Mouse (Mus musculus) heart, embryonic 13.5 days (tissue): ENCODE results near the gene Fcer2a. TPM values are rescaled to one million over a fixed set of nuclear protein-coding genes. Genes with fewer than 3 reads are reported as not detected.

Source experiments
- ATAC-seq: fragments of 200-750 bp; cut with Nextera tagmentation; 2 replicates; pipeline ENCODE4 v1.8.0; 2017; ENCODE audit warnings: moderate TSS enrichment; ENCODE audit not compliant: insufficient number of reproducible peaks, low FRiP score, low TSS enrichment; ENCODE audit errors: extremely low read depth
- H3K27ac ChIP-seq: fragments of 300-500 bp; sonication (generic); replicated peaks from 2 replicates; pipeline ENCODE4 v1.5.1; 2015; ENCODE audit warnings: moderate library complexity, mild to moderate bottlenecking, inconsistent platforms
- H3K27me3 ChIP-seq: fragments of 300-500 bp; sonication (generic); replicated peaks from 2 replicates; pipeline ENCODE4 v1.6.1; 2015; ENCODE audit warnings: mild to moderate bottlenecking, inconsistent platforms
- H3K36me3 ChIP-seq: fragments of 300-500 bp; sonication (generic); 2 replicates; pipeline ENCODE4 v1.6.1; 2015; ENCODE audit warnings: mild to moderate bottlenecking, inconsistent platforms
- H3K4me1 ChIP-seq: fragments of 300-500 bp; sonication (generic); 2 replicates; pipeline ENCODE4 v1.6.1; 2015; ENCODE audit warnings: inconsistent platforms
- H3K4me2 ChIP-seq: fragments of 300-500 bp; sonication (generic); 2 replicates; pipeline ENCODE4 v1.6.1; 2015; ENCODE audit warnings: inconsistent platforms, mild to moderate bottlenecking, moderate library complexity
- H3K4me3 ChIP-seq: fragments of 300-500 bp; sonication (generic); 2 replicates; pipeline ENCODE4 v1.5.1; 2015; ENCODE audit warnings: moderate library complexity, mild to moderate bottlenecking, inconsistent platforms
- H3K9ac ChIP-seq: fragments of 300-500 bp; sonication (generic); 2 replicates; pipeline ENCODE4 v1.6.1; 2015; ENCODE audit warnings: inconsistent platforms, mild to moderate bottlenecking, moderate library complexity
- H3K9me3 ChIP-seq: fragments of 300-500 bp; sonication (generic); 2 replicates; pipeline ENCODE4 v1.6.1; 2016; ENCODE audit warnings: inconsistent platforms
- WGBS: fragments of 180-500 bp; shearing (Covaris S2); methylation state at CpG from one replicate; pipeline ENCODE4 v1.1.7; 2015; ENCODE audit warnings: mixed read lengths; 5-methylcytosine and 5-hydroxymethylcytosine counted together
- polyA plus RNA-seq: library from polyadenylated mRNA; unstranded; fragments of >200 nt; fragmentation: Nextera tagmentation; extraction: Ambion mirVana; gene quantifications from 2 replicates; pipeline ENCODE4 v1.2.1, GENCODE M21; 2015

Fcer2a gene
- polyA plus RNA-seq, 1 experiment from 2014 or later = 0.21 TPM

DNA sequence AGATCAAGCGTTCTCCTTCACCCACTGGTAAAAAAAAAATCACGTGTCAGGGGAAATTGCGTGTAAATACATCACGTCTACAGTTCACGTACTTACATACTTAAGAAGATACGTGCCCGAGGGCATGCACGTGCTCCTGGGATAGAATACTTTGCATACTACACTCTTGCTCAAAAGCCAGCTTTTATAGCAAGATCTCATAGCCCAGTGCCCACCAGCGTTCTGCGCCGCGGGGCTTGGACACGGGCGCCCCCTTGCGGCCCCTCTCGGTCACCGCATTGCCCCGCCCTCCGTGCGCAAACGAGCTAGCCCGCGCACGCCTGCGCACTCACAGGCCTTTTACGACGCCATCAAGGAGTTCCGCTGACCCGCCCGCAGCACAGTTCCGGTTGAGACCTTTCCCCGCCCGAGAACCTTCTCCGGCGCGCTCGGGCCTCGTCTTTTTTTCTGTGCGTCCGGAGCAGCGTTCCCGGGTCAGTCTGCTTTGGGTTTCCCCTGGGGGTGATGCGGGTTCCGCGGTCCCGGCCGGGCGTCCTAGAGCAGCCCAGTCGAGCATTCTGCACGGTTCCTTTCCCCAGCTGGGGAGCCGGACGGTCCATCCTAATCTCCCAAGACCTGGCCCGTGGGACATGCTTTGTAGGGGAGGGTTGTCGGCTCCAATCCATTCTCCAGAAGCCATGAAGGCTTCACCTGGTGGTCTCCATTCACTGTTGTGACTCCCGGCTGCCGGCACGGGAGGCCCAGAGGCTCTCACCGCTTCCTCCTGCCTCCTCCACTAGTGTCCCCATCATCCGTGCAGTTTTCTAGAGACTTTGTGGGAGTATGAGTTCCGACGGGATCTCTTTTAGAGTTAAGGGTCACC is 17.6 kb downstream of the Fcer2a start, which contains the start of gene Trappc5:
Gene Trappc5 (plus strand): TSS at position 169 of the 862 bp plus-strand sequence.
- H3K36me3 ChIP-seq = peaks cover 28% of the 10 kb centered on the region
- WGBS = 1% methylated on average over 61 of the region's 61 CpGs
- no peaks in the 10 kb centered on the region for H3K9me3 ChIP-seq
- H3K27me3 ChIP-seq = no peaks in the 10 kb centered on the region
- peak within 1 kb of the TSS; percentile 91 for H3K4me2 ChIP-seq
- peak within 1 kb of the TSS; percentile 97 for H3K4me3 ChIP-seq
- peak within 1 kb of the TSS; percentile 99 for H3K9ac ChIP-seq
- H3K4me1 ChIP-seq = peaks cover 17% of the 10 kb centered on the region
- H3K27ac ChIP-seq = peak within 1 kb of the TSS; percentile 95
- peak; percentile 72 for ATAC-seq

DNA sequence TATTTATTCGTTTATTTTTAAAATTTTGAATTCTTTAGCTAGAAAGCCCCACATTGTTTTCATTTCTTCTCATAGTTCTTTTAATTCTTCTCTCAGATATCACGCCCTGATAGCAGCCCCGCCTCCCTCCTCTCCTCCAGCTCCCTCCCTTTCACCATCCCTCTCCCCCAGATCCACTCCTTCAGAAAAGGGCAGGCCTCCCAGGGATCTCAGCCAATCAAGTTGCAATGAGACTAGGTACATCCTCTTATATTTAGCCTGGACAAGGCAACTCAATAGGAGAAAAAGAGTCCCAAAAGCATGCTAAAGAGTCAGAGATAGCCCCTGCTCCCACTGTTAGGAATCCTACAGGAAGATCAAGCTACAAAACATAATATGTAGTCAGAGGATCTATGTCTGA is 19.3 kb downstream of the Fcer2a start:
- Histone ChIP-seq H3K9ac (no peak overlapping the region), H3K27ac (no peak overlapping the region), H3K36me3 (peaks cover 11% of the 10 kb centered on the region), H3K27me3 (no peaks in the 10 kb centered on the region), H3K4me3 (no peak overlapping the region), H3K4me1 (peaks cover 17% of the 10 kb centered on the region), H3K4me2 (no peak overlapping the region), H3K9me3 (no peaks in the 10 kb centered on the region)
- WGBS = 36% methylated on average over 3 of the region's 3 CpGs
- ATAC-seq = no peak

DNA sequence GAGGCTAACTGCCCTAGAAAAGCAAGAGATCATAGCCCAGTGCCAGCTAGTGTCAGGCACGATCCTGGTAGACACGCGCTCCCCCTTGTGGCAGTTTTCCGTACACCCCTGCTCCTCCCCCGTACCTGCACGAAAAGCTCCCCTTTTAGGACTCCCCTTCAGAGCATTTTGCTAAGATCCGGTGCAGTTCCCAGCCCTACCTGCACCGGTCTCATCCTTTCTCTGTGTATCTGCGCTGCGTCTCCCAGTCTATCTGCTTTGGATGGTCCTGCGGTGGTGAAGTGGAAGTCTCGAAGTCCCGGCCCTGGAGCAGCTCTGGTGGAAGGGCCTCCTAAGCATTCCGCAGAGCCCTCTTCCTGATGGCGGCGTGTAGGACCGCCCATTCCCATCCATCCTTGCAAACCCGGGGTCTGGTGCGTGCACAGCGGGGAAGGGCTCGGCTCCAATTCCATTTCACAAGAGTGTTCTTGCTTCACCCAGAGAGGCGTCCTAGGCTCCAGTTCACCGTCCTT is 21.9 kb downstream of the Fcer2a start, which contains the start of gene Fcor:
Gene Fcor (minus strand): TSS at position 383 of the 512 bp plus-strand sequence.
- Histone ChIP-seq H3K27me3 (0 out of 2 replicates have a peak, but pooled peaks cover 3% of the 10 kb centered on the region), H3K4me1 (peaks cover 7% of the 10 kb centered on the region), H3K4me3 (peak within 1 kb of the TSS; percentile 65), H3K9me3 (no peaks in the 10 kb centered on the region), H3K4me2 (peak within 1 kb of the TSS; percentile 81), H3K36me3 (no peaks in the 10 kb centered on the region), H3K27ac (peak within 1 kb of the TSS; percentile 44), H3K9ac (peak within 1 kb of the TSS; percentile 84)
- ATAC-seq = peak; percentile 51; the same call in 1 of the 2 replicates
- under 1% methylated on average over 23 of the region's 23 CpGs for WGBS

DNA sequence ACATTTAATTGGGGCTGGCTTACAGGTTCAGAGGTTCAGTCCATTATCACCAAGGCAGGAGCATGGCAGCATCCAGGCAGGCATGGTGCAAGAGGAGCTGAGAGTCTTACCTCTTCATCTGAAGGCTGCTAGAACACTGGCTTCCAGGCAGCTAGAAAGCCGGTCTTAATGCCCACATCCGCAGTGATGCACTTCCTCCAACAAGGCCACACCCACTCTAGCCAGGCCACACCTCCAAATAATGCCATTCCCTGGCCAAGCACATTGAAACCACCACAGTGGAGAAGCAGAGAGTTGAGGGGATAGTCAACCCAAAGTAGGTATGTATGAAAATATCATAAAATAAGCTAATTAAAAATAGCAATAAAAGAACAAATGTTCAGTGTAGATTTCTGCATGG is 23.6 kb downstream of the Fcer2a start:
- no peak for ATAC-seq
- no peak overlapping the region for H3K27ac ChIP-seq
- no peaks in the 10 kb centered on the region for H3K9me3 ChIP-seq
- no peaks in the 10 kb centered on the region for H3K4me1 ChIP-seq
- H3K27me3 ChIP-seq = 0 out of 2 replicates have a peak, but pooled peaks cover 9% of the 10 kb centered on the region
- H3K4me3 ChIP-seq = no peak overlapping the region
- no peaks in the 10 kb centered on the region for H3K36me3 ChIP-seq
- H3K4me2 ChIP-seq = no peak overlapping the region
- no peak overlapping the region for H3K9ac ChIP-seq
- 70% methylated on average over 2 of the region's 2 CpGs for WGBS

DNA sequence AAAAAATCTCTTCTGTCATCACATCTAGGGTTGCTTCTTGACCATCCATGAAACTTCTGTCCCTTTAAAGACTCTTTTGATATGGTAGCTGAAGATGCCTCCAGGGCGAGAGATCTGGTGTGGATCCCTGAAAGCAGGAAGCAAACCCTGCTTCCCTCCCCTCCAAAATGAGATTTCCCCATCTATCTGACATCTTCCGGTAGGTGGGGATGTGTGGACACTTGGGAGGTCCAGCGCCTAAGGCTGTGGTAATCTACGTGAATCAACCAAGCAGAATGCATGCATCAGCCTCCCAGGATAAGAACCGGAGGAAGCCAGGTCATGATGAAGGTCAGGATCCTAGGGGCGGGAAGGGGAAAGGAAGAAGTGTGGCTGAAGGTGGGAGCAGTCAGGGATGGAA is 28.5 kb downstream of the Fcer2a start, which contains the start of gene Mcemp1:
Gene Mcemp1 (plus strand): TSS at position 248 of the 400 bp plus-strand sequence.
- Histone ChIP-seq H3K4me1 (no peaks in the 10 kb centered on the region), H3K27me3 (0 out of 2 replicates have a peak, but pooled peaks cover 9% of the 10 kb centered on the region), H3K9ac (no peak within 1 kb of the TSS), H3K36me3 (no peaks in the 10 kb centered on the region), H3K4me2 (no peak within 1 kb of the TSS), H3K9me3 (no peaks in the 10 kb centered on the region), H3K27ac (no peak within 1 kb of the TSS), H3K4me3 (no peak within 1 kb of the TSS)
- no peak for ATAC-seq
- WGBS = 61% methylated on average over 6 of the region's 6 CpGs

DNA sequence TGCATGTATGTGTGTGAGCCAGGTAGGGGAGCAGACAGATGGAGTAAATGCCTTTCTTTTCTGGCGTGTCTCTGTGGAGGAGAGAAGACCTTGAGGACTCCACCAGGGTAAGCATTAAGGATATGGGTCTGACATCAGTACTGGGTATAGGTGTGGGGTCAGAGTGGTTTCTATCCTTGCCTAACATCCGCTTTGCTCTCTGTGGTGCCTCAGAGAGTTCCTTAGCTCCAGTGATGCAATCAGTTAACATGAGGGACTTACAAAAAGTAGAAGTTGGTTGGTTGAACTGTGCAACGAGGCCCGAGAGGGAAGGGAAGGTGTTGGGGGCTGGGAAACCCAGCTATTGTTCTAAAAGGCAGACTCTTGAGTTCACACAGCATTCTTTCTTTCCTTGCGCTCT is 29.6 kb downstream of the Fcer2a start:
- no peak overlapping the region for H3K4me3 ChIP-seq
- H3K9ac ChIP-seq = no peak overlapping the region
- H3K9me3 ChIP-seq = no peaks in the 10 kb centered on the region
- H3K4me2 ChIP-seq = no peak overlapping the region
- H3K4me1 ChIP-seq = no peaks in the 10 kb centered on the region
- ATAC-seq = no peak
- H3K36me3 ChIP-seq = no peaks in the 10 kb centered on the region
- H3K27ac ChIP-seq = no peak overlapping the region
- H3K27me3 ChIP-seq = 0 out of 2 replicates have a peak, but pooled peaks cover 9% of the 10 kb centered on the region
- 50% methylated on average over 5 of the region's 5 CpGs for WGBS

DNA sequence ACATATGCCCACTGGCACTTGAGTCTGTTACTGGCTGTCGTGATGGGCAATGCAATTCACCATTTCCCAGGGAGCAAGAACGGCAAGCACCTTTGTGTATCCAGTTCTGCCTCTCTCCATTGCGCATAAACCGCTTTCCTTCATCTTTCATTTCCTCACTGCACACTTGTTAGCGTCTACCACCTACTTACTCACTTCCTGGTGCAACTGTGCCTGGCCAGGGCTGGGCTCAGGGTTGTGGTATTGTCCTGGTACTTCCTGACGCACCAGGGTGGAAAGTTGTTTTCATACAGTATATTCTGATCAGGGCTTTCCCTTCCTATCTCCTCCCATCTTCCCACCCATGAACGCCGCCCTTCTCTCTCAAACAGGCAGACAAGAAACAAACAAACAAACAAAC is 33.1 kb downstream of the Fcer2a start:
- H3K9ac ChIP-seq = no peak overlapping the region
- no peak overlapping the region for H3K4me2 ChIP-seq
- no peak overlapping the region for H3K4me3 ChIP-seq
- H3K9me3 ChIP-seq = no peaks in the 10 kb centered on the region
- peaks cover 22% of the 10 kb centered on the region for H3K27me3 ChIP-seq
- H3K27ac ChIP-seq = no peak overlapping the region
- WGBS = 69% methylated on average over 8 of the region's 8 CpGs
- no peaks in the 10 kb centered on the region for H3K36me3 ChIP-seq
- ATAC-seq = no peak
- H3K4me1 ChIP-seq = no peaks in the 10 kb centered on the region

DNA sequence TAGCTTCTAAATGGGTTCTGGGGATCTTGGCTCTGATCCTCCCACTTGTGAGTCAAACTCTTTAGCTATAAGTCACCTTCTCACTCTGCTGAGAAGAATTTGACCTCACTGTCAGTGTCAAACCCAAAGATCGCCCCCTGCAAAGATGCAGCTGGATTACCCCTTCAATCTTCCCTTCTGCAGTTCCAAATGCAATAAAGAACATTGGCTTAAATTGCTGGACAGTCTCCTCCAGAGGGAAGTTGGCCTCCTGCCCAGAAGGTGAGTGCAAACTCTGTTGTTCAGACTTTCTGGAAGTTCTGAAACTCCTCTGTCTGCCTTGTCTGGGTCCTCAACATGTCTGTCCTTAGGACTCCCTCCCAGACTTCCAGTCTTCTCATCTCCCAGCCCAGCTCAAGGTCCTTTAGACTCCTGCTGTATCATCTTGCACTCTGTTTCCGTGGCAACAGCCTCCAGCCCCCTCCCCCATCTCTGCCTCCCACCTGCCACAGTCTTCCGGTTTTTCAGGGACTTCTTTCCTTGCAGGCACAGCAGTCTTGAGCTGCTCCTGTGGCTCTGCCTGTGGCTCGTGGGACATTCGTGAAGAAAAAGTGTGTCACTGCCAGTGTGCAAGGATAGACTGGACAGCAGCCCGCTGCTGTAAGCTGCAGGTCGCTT is 37.1 kb downstream of the Fcer2a start:
- Histone ChIP-seq H3K27ac (no peak overlapping the region), H3K4me3 (no peak overlapping the region), H3K4me1 (no peaks in the 10 kb centered on the region), H3K4me2 (no peak overlapping the region), H3K9ac (no peak overlapping the region), H3K9me3 (no peaks in the 10 kb centered on the region), H3K36me3 (no peaks in the 10 kb centered on the region), H3K27me3 (peaks cover 22% of the 10 kb centered on the region)
- ATAC-seq = no peak
- 27% methylated on average over 7 of the region's 7 CpGs for WGBS

DNA sequence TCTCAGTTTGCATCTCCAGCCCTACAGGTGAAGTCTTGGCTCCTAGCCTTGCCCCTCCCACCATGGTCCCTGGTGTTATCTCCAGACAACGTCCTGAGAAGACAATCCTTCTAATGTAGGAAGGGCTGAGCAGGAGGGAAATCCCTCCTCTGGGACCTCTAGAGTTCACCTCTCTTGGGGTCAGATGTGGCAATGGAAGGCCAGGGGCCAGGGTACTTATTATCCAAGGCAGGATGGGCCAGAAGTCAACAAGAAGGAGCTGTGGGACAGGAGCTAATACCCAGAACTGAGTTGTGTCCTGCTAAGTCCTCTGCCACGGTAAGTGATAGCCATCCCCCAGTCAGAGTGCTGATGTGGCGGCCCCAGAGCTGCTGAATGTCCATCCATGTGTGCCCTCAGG is 38.4 kb downstream of the Fcer2a start, which contains the start of gene Retn:
Gene Retn (plus strand): TSS at position 245 of the 400 bp plus-strand sequence.
- no peak for ATAC-seq
- Histone ChIP-seq H3K4me3 (no peak within 1 kb of the TSS), H3K27ac (no peak within 1 kb of the TSS), H3K27me3 (peaks cover 22% of the 10 kb centered on the region), H3K9me3 (no peaks in the 10 kb centered on the region), H3K4me1 (no peaks in the 10 kb centered on the region), H3K36me3 (no peaks in the 10 kb centered on the region), H3K9ac (no peak within 1 kb of the TSS), H3K4me2 (no peak within 1 kb of the TSS)
- 54% methylated on average over 3 of the region's 3 CpGs for WGBS

DNA sequence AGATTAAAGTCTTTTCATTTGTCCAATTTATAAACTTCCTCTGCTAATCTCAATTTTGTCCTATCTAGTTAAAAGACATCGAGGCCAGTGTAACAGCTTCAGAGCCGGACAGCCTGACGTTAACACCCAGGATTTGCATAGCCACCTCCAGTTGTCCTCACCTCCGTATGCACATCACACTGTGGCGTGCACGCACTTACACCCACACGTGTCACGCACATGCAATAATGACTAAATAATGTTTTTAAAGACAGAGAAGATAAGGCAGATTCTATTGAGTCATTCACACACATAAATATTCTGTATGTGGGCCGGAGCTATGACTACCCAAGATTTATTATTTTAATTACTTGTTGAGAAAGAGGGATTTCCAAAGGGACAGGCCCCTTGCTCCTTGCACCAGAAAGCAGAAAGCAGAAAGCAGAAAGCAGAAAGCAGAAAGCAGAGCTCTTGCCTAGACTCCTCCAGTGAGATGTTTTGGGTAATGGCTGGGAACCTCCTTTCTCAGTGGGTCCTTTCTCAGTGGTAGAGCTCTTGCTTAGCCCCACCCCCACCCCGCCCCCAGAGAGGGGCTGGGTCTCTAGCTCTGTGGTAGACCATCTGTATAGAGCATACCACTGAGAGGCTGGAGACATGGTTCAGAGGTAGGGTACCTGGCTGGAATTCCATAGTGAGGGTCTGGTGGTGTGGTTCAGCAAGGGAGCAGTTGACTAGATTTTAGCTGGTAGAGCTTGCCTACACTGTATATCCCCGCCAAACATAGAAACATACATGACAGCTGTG is 39.1 kb downstream of the Fcer2a start:
- 63% methylated on average over 11 of the region's 11 CpGs for WGBS
- no peak overlapping the region for H3K4me3 ChIP-seq
- ATAC-seq = no peak; the same call in 1 of the 2 replicates
- H3K27ac ChIP-seq = no peak overlapping the region
- H3K36me3 ChIP-seq = no peaks in the 10 kb centered on the region
- no peaks in the 10 kb centered on the region for H3K9me3 ChIP-seq
- H3K27me3 ChIP-seq = peaks cover 22% of the 10 kb centered on the region
- H3K4me1 ChIP-seq = no peaks in the 10 kb centered on the region
- no peak overlapping the region for H3K4me2 ChIP-seq
- no peak overlapping the region for H3K9ac ChIP-seq
